Mouse (Mus musculus) heart, embryonic 15.5 days (tissue): ENCODE measurements around the gene Gls2. TPM values are rescaled to one million over a fixed set of nuclear protein-coding genes. Genes with fewer than 3 reads are reported as not detected.

Source experiments
- ATAC-seq: fragments of 200-750 bp; cut with Nextera tagmentation; replicated peaks from 2 replicates; pipeline ENCODE4 v1.8.0; 2017; ENCODE audit warnings: low read depth, moderate TSS enrichment; ENCODE audit not compliant: insufficient number of reproducible peaks, insufficient read depth, low FRiP score
- H3K27ac ChIP-seq: fragments of 300-500 bp; sonication (generic); 2 replicates; pipeline ENCODE4 v1.5.1; 2015; ENCODE audit warnings: mild to moderate bottlenecking, inconsistent platforms
- H3K27me3 ChIP-seq: fragments of 300-500 bp; sonication (generic); 2 replicates; pipeline ENCODE4 v1.6.1; 2015; ENCODE audit warnings: inconsistent platforms
- H3K36me3 ChIP-seq: fragments of 300-500 bp; sonication (generic); 2 replicates; pipeline ENCODE4 v1.6.1; 2015; ENCODE audit warnings: mild to moderate bottlenecking, inconsistent platforms
- H3K4me1 ChIP-seq: fragments of 300-500 bp; sonication (generic); replicated peaks from 2 replicates; pipeline ENCODE4 v1.6.1; 2015; ENCODE audit warnings: inconsistent platforms
- H3K4me2 ChIP-seq: fragments of 300-500 bp; sonication (generic); 2 replicates; pipeline ENCODE4 v1.6.1; 2015; ENCODE audit warnings: inconsistent platforms, mild to moderate bottlenecking, moderate library complexity
- H3K4me3 ChIP-seq: fragments of 300-500 bp; sonication (generic); 2 replicates; pipeline ENCODE4 v1.5.1; 2015; ENCODE audit warnings: mild to moderate bottlenecking, inconsistent platforms
- H3K9ac ChIP-seq: fragments of 300-500 bp; sonication (generic); 2 replicates; pipeline ENCODE4 v1.6.1; 2015; ENCODE audit warnings: mild to moderate bottlenecking, inconsistent platforms
- H3K9me3 ChIP-seq: fragments of 300-500 bp; sonication (generic); replicated peaks from 2 replicates; pipeline ENCODE4 v1.6.1; 2016; ENCODE audit warnings: inconsistent platforms
- WGBS: fragments of 180-500 bp; shearing (Covaris S2); methylation state at CpG from one replicate; pipeline ENCODE4 v1.1.7; 2015; ENCODE audit warnings: mixed read lengths; 5-methylcytosine and 5-hydroxymethylcytosine counted together
- polyA plus RNA-seq: library from polyadenylated mRNA; unstranded; fragments of >200 nt; fragmentation: Nextera tagmentation; extraction: Ambion mirVana; gene quantifications from 2 replicates; pipeline ENCODE4 v1.2.1, GENCODE M21; 2015

The Gls2 gene
- polyA plus RNA-seq, 1 experiment from 2014 or later: 0.58 TPM

- ATAC-seq: no peak
- peaks cover 15% of the 10 kb centered on the region for H3K36me3 ChIP-seq
- no peaks in the 10 kb centered on the region for H3K9me3 ChIP-seq
- no peaks in the 10 kb centered on the region for H3K27me3 ChIP-seq
- WGBS: 85% methylated on average over 8 of the region's 8 CpGs
- H3K27ac ChIP-seq: no peak overlapping the region
- no peaks in the 10 kb centered on the region for H3K4me1 ChIP-seq
- no peak overlapping the region for H3K9ac ChIP-seq
- no peak overlapping the region for H3K4me2 ChIP-seq
- H3K4me3 ChIP-seq: no peak overlapping the region
Measured at GRCm38 (mm10) chr10:128256328-128256727, 62.1 kb downstream of the Gls2 start.

DNA sequence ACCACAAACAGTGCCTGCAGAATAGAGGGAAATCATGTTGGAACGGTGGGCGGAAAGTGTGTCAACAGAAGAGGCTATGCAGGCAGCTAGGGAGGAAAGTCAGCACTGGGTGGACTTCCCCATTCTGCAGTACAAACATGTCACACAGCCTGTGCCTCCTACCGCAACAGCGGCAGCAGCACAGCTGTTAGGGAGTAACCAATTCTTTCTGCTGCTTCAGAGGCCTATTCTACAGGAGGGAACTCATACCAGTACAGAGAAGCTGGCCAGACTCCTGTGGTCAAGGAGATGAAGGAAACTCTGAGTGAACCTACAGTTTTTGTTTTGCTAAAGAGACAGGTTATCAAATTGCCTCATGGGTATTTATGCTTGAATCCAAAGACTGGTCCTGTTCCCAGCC, 64.7 kb downstream of the Gls2 start:
- Histone ChIP-seq H3K4me1 (no peaks in the 10 kb centered on the region), H3K9ac (no peak overlapping the region), H3K27me3 (no peaks in the 10 kb centered on the region), H3K9me3 (no peaks in the 10 kb centered on the region), H3K27ac (no peak overlapping the region; the same call in 1 of the 2 replicates), H3K4me2 (no peak overlapping the region), H3K36me3 (no peaks in the 10 kb centered on the region), H3K4me3 (no peak overlapping the region)
- peak; percentile 47; the same call in 1 of the 2 replicates for ATAC-seq
- WGBS: 68% methylated on average over 4 of the region's 4 CpGs

Other genes with a start within 250 kb of the Gls2 start
- not detected in 2 replicates for gene Hsd17b6, start 186.8 kb upstream of the Gls2 start, polyA plus RNA-seq
- 41.5 and 50.3 TPM in 2 replicates for gene Prim1, start 179.3 kb upstream of the Gls2 start, polyA plus RNA-seq
- gene Naca, start 158.9 kb upstream of the Gls2 start, polyA plus RNA-seq: 429 and 467 TPM in 2 replicates
- 268 and 292 TPM in 2 replicates for gene Ptges3, start 135.5 kb upstream of the Gls2 start, polyA plus RNA-seq
- 5,437 and 6,121 TPM in 2 replicates for gene Atp5b, start 111.2 kb upstream of the Gls2 start, polyA plus RNA-seq
- gene Baz2a, start 102.9 kb upstream of the Gls2 start, polyA plus RNA-seq: 7.5 and 10.1 TPM in 2 replicates
- gene Rbms2, start 14.2 kb upstream of the Gls2 start, polyA plus RNA-seq: 33.8 and 38.2 TPM in 2 replicates
- gene Spryd4, start 17.4 kb downstream of the Gls2 start, polyA plus RNA-seq: 37.9 and 38.6 TPM in 2 replicates
- gene Mip, start 31.4 kb downstream of the Gls2 start, polyA plus RNA-seq: 0.08 TPM in 1 of 2 replicates, not detected in the other
- gene Timeless, start 37.6 kb downstream of the Gls2 start, polyA plus RNA-seq: 22.3 and 32.1 TPM in 2 replicates
- gene Apon, start 59.6 kb downstream of the Gls2 start, polyA plus RNA-seq: 0.10 and 0.14 TPM in 2 replicates
- gene Apof, start 74.2 kb downstream of the Gls2 start, polyA plus RNA-seq: 0.13 and 1.2 TPM in 2 replicates
- gene Stat2, start 76.1 kb downstream of the Gls2 start, polyA plus RNA-seq: 9.6 and 12.3 TPM in 2 replicates
- 4.0 and 4.8 TPM in 2 replicates for gene Il23a, start 104.3 kb downstream of the Gls2 start, polyA plus RNA-seq
- 22.3 and 27.8 TPM in 2 replicates for gene Pan2, start 108.9 kb downstream of the Gls2 start, polyA plus RNA-seq
- gene Cnpy2, start 128.0 kb downstream of the Gls2 start, polyA plus RNA-seq: 186 and 213 TPM in 2 replicates
- 448 and 450 TPM in 2 replicates for gene Cs, start 143.3 kb downstream of the Gls2 start, polyA plus RNA-seq
- 17.0 TPM in 2 replicates for gene Coq10a, start 174.5 kb downstream of the Gls2 start, polyA plus RNA-seq
- 6.8 and 11.8 TPM in 2 replicates for gene Ankrd52, start 182.7 kb downstream of the Gls2 start, polyA plus RNA-seq
- gene Slc39a5, start 206.8 kb downstream of the Gls2 start, polyA plus RNA-seq: 0.24 and 0.81 TPM in 2 replicates
- gene Nabp2, start 217.0 kb downstream of the Gls2 start, polyA plus RNA-seq: 52.6 and 58.9 TPM in 2 replicates
- 25.5 and 29.0 TPM in 2 replicates for gene Rnf41, start 217.2 kb downstream of the Gls2 start, polyA plus RNA-seq